Comparison of ENCODE assay signal across 28 mouse cellular contexts in genomic region chr17:75874535-75874934, GRCm38 (mm10).
DNase-seq lines count a peak whose midpoint lies in the region; TF ChIP-seq lines count a peak whose summit lies in the region.
"Had no signal": no experiment of that assay in that cellular context is flagged by ENCODE, and none has a peak within 500 bp of the region (broad histone marks: within the 10 kb centered on the region; RNA-seq: fewer than 3 reads in every experiment).

No protein-coding gene starts in this region.

- no peaks in the 10 kb centered on the region for H3K4me1 ChIP-seq in kidney, adult 2 months (ENCODE audit: control insufficient read depth, insufficient read depth, low read length)
- H3K4me1 ChIP-seq: heart, embryonic 13.5 days; hindbrain, embryonic 15.5 days; limb, embryonic 12.5 days; liver, embryonic 15.5 days; neural tube, embryonic 12.5 days had no signal

- H3K4me2 ChIP-seq in myocyte (ENCODE audit: low read depth), result no peak overlapping the region
- H3K4me2 ChIP-seq: heart, embryonic 13.5 days; hindbrain, embryonic 15.5 days; limb, embryonic 12.5 days; liver, embryonic 15.5 days; lung, embryonic 14.5 days; midbrain, embryonic 11.5 days; neural tube, embryonic 12.5 days had no signal

- no peak for TF ChIP-seq POLR2A in myocyte (IDR thresholded peaks at IDR 0.05; ENCODE audit: insufficient read length, low read depth)
- no peak for TF ChIP-seq POLR2A in kidney, adult 2 months (IDR thresholded peaks at IDR 0.05; ENCODE audit: low read depth, low read length)

- DNase-seq in embryo, embryonic 11 days, result peak; percentile 8
- DNase-seq in embryo, embryonic 10 days (ENCODE audit: low spot score), result no peak
- DNase-seq in R1 (ENCODE audit: low read depth, low spot score), result peak; percentile 3
- DNase-seq in adrenal gland, postnatal 14 days, result peak; percentile 44
- DNase-seq in kidney, adult 2 months, result no peak
- DNase-seq in retina, postnatal 1 day, result no peak
- DNase-seq: cerebellum, adult 2 months; cerebellum, postnatal 14 days; gastrocnemius, adult 2 months; gastrocnemius, postnatal 36 days; heart, adult 2 months; heart, postnatal 10 days; kidney, adult 18-20 months; kidney, postnatal 4 days; layer of hippocampus, adult 9-11 months; lung, embryonic 14.5 days; lung, postnatal 14 days; right cerebral cortex, postnatal 14 days; thymus, postnatal 4 days had no signal

- no peak overlapping the region for H3ac ChIP-seq in myocyte (ENCODE audit: control insufficient read depth, insufficient read length)

- H3K36me3 ChIP-seq in myocyte (ENCODE audit: control insufficient read depth, insufficient read depth), result no peaks in the 10 kb centered on the region
- H3K36me3 ChIP-seq in kidney, adult 2 months (ENCODE audit: control insufficient read depth, insufficient read depth, low read length), result no peaks in the 10 kb centered on the region
- H3K36me3 ChIP-seq: heart, embryonic 13.5 days; hindbrain, embryonic 15.5 days; limb, embryonic 12.5 days; liver, embryonic 15.5 days; neural tube, embryonic 12.5 days had no signal

- TF ChIP-seq CTCF in kidney, adult 2 months (conservative IDR thresholded peaks at IDR 0.05; ENCODE audit: insufficient read depth, insufficient read length, low read depth, low read length), result no peak

- no peaks in the 10 kb centered on the region for H3K79me2 ChIP-seq in myocyte (ENCODE audit: control insufficient read depth, insufficient read depth)

- H3K27ac ChIP-seq in kidney, adult 2 months (ENCODE audit: insufficient read depth, low read depth, low read length), result no peak overlapping the region
- H3K27ac ChIP-seq: gastrocnemius, adult 2 months; heart, adult 2 months; heart, embryonic 13.5 days; hindbrain, embryonic 15.5 days; kidney, postnatal 0 days; limb, embryonic 12.5 days; liver, embryonic 15.5 days; neural tube, embryonic 12.5 days had no signal

- H3K4me3 ChIP-seq in myocyte, result no peak overlapping the region
- no peak overlapping the region for H3K4me3 ChIP-seq in kidney, adult 2 months (ENCODE audit: insufficient read depth, low read depth, low read length)
- H3K4me3 ChIP-seq: erythroblast, embryonic 14.5 days; gastrocnemius, adult 2 months; heart, adult 2 months; heart, embryonic 13.5 days; hindbrain, embryonic 15.5 days; limb, embryonic 12.5 days; liver, embryonic 15.5 days; neural tube, embryonic 12.5 days had no signal

- no peaks in the 10 kb centered on the region for H3K27me3 ChIP-seq in myocyte (ENCODE audit: control insufficient read depth, insufficient read depth, insufficient read length)
- no peaks in the 10 kb centered on the region for H3K27me3 ChIP-seq in kidney, adult 2 months (replicated peaks; ENCODE audit: control insufficient read depth, insufficient read depth, low read length)
- H3K27me3 ChIP-seq: heart, embryonic 13.5 days; hindbrain, embryonic 15.5 days; limb, embryonic 12.5 days; liver, embryonic 15.5 days; neural tube, embryonic 12.5 days had no signal

- 77% methylated on average over 6 of the region's 6 CpGs for WGBS in kidney, adult 2 months

TF ChIP-seq in myocyte, 11 proteins besides CTCF, POLR2A, EP300 and RAD21:
- TF ChIP-seq TCF12 (IDR thresholded peaks at IDR 0.05; ENCODE audit: insufficient read depth, poor library complexity, severe bottlenecking) (no peak), USF1 (IDR thresholded peaks at IDR 0.05; ENCODE audit: low read depth) (no peak), MAX (IDR thresholded peaks at IDR 0.05; ENCODE audit: low read depth) (no peak), CEBPB (IDR thresholded peaks at IDR 0.05; ENCODE audit: insufficient read depth, poor library complexity, severe bottlenecking) (no peak), MYOD1 (IDR thresholded peaks at IDR 0.05; ENCODE audit: control insufficient read depth in 1 of 3, insufficient read length in 2 of 3, low read depth in 2 of 3) (peak in 2 of 3 experiments; percentile 24 to 68), MYOG (IDR thresholded peaks at IDR 0.05; ENCODE audit: control insufficient read depth in 1 of 3, insufficient read depth in 1 of 3, insufficient read length in 2 of 3, low read depth in 2 of 3) (no peak), SRF (IDR thresholded peaks at IDR 0.05; ENCODE audit: control insufficient read depth, insufficient read length, low read depth) (no peak), TCF3 (IDR thresholded peaks at IDR 0.05; ENCODE audit: insufficient read length, low read depth) (no peak)

Comparison
In these comparisons a context has a peak if more than half of its experiments do, and no peak if none do; other contexts are left out.
1. DNase-seq: peak in embryo, embryonic 11 days (single experiment), R1 (single experiment) and adrenal gland, postnatal 14 days (single experiment); none in embryo, embryonic 10 days (single experiment), kidney, adult 2 months (single experiment) and retina, postnatal 1 day (single experiment).